Mouse (Mus musculus): Measurements from ENCODE around the gene Cdkal1. TPM values are rescaled to one million over a fixed set of nuclear protein-coding genes. Genes with fewer than 3 reads are reported as not detected.

The Cdkal1 gene
- total RNA-seq, 1 experiment, result 20.8 TPM

GRCm38 (mm10) chr13:29590164-29590563 lies 265.3 kb downstream of the Cdkal1 start:
- TF ChIP-seq HCFC1 (IDR thresholded peaks at IDR 0.05; ENCODE audit: borderline replicate concordance, insufficient read depth, low read length) (no peak), CHD2 (IDR thresholded peaks at IDR 0.05; ENCODE audit: low read depth, low read length) (no peak), ZC3H11A (IDR thresholded peaks at IDR 0.05; ENCODE audit: borderline replicate concordance, low read depth, low read length) (no peak), ZNF384 (IDR thresholded peaks at IDR 0.05; ENCODE audit: low read depth, low read length) (no peak), MAFK (IDR thresholded peaks at IDR 0.05; ENCODE audit: insufficient read depth, low read depth, low read length) (no peak)
- in situ Hi-C loops (cut with MboI; ENCODE audit: low sequenced_read_pairs in 2 of 2, unreplicated experiment in 2 of 2), result no loop called here
- H3K9me3 ChIP-seq (ENCODE audit: control insufficient read depth, insufficient read depth, low read depth, low read length), result no peaks in the 10 kb centered on the region; the same call in 1 of the 2 replicates
- no peaks in the 10 kb centered on the region for H3K4me1 ChIP-seq (ENCODE audit: control insufficient read depth in 2 of 2, insufficient read depth in 2 of 2, low read length in 2 of 2, poor library complexity in 1 of 2)
- H3K4me3 ChIP-seq (ENCODE audit: insufficient read depth in 1 of 2, low read depth in 1 of 2, low read length in 2 of 2, poor library complexity in 1 of 2, severe bottlenecking in 1 of 2), result no peak overlapping the region
- H3K9ac ChIP-seq (ENCODE audit: insufficient read depth, low read depth, low read length, poor library complexity, severe bottlenecking), result no peak overlapping the region
- no peak overlapping the region for H3K27ac ChIP-seq (ENCODE audit: insufficient read depth, low read depth, low read length, poor library complexity, severe bottlenecking)
- no peak for DNase-seq (ENCODE audit: low read depth, low spot score)
- H3K36me3 ChIP-seq (ENCODE audit: control insufficient read depth, insufficient read depth, low read length, poor library complexity, severe bottlenecking), result no peaks in the 10 kb centered on the region

GRCm38 (mm10) chr13:29588693-29589092 lies 266.8 kb downstream of the Cdkal1 start:
- Histone ChIP-seq H3K27ac (ENCODE audit: insufficient read depth, low read depth, low read length, poor library complexity, severe bottlenecking) (no peak overlapping the region), H3K4me3 (ENCODE audit: insufficient read depth in 1 of 2, low read depth in 1 of 2, low read length in 2 of 2, poor library complexity in 1 of 2, severe bottlenecking in 1 of 2) (no peak overlapping the region), H3K4me1 (ENCODE audit: control insufficient read depth in 2 of 2, insufficient read depth in 2 of 2, low read length in 2 of 2, poor library complexity in 1 of 2) (no peaks in the 10 kb centered on the region), H3K36me3 (ENCODE audit: control insufficient read depth, insufficient read depth, low read length, poor library complexity, severe bottlenecking) (no peaks in the 10 kb centered on the region), H3K9me3 (ENCODE audit: control insufficient read depth, insufficient read depth, low read depth, low read length) (no peaks in the 10 kb centered on the region; the same call in 1 of the 2 replicates), H3K9ac (ENCODE audit: insufficient read depth, low read depth, low read length, poor library complexity, severe bottlenecking) (no peak overlapping the region)
- in situ Hi-C loops (cut with MboI; ENCODE audit: low sequenced_read_pairs in 2 of 2, unreplicated experiment in 2 of 2), result no loop called here
- no peak for DNase-seq (ENCODE audit: low read depth, low spot score)
- TF ChIP-seq MAFK (IDR thresholded peaks at IDR 0.05; ENCODE audit: insufficient read depth, low read depth, low read length) (no peak), CHD2 (IDR thresholded peaks at IDR 0.05; ENCODE audit: low read depth, low read length) (peak; percentile 53; the same call in 1 of the 2 replicates)

GRCm38 (mm10) chr13:29581762-29582700 lies 273.4 kb downstream of the Cdkal1 start:
- Histone ChIP-seq H3K36me3 (ENCODE audit: control insufficient read depth, insufficient read depth, low read length, poor library complexity, severe bottlenecking) (no peaks in the 10 kb centered on the region), H3K4me3 (ENCODE audit: insufficient read depth in 1 of 2, low read depth in 1 of 2, low read length in 2 of 2, poor library complexity in 1 of 2, severe bottlenecking in 1 of 2) (no peak overlapping the region), H3K9ac (ENCODE audit: insufficient read depth, low read depth, low read length, poor library complexity, severe bottlenecking) (no peak overlapping the region), H3K9me3 (ENCODE audit: control insufficient read depth, insufficient read depth, low read depth, low read length) (no peaks in the 10 kb centered on the region), H3K4me1 (ENCODE audit: control insufficient read depth in 2 of 2, insufficient read depth in 2 of 2, low read length in 2 of 2, poor library complexity in 1 of 2) (no peaks in the 10 kb centered on the region), H3K27ac (ENCODE audit: insufficient read depth, low read depth, low read length, poor library complexity, severe bottlenecking) (no peak overlapping the region)
- in situ Hi-C loops (cut with MboI; ENCODE audit: low sequenced_read_pairs in 2 of 2, unreplicated experiment in 2 of 2), result no loop called here
- TF ChIP-seq HCFC1 (IDR thresholded peaks at IDR 0.05; ENCODE audit: borderline replicate concordance, insufficient read depth, low read length) (no peak), CHD2 (IDR thresholded peaks at IDR 0.05; ENCODE audit: low read depth, low read length) (no peak)
- no peak for DNase-seq (ENCODE audit: low read depth, low spot score)

GRCm38 (mm10) chr13:29580780-29581179 lies 274.7 kb downstream of the Cdkal1 start:
- H3K9me3 ChIP-seq (ENCODE audit: control insufficient read depth, insufficient read depth, low read depth, low read length), result no peaks in the 10 kb centered on the region
- no peaks in the 10 kb centered on the region for H3K4me1 ChIP-seq (ENCODE audit: control insufficient read depth in 2 of 2, insufficient read depth in 2 of 2, low read length in 2 of 2, poor library complexity in 1 of 2)
- H3K27ac ChIP-seq (ENCODE audit: insufficient read depth, low read depth, low read length, poor library complexity, severe bottlenecking), result no peak overlapping the region
- H3K36me3 ChIP-seq (ENCODE audit: control insufficient read depth, insufficient read depth, low read length, poor library complexity, severe bottlenecking), result no peaks in the 10 kb centered on the region
- TF ChIP-seq MAFK (IDR thresholded peaks at IDR 0.05; ENCODE audit: insufficient read depth, low read depth, low read length) (no peak), ZNF384 (IDR thresholded peaks at IDR 0.05; ENCODE audit: low read depth, low read length) (no peak), HCFC1 (IDR thresholded peaks at IDR 0.05; ENCODE audit: borderline replicate concordance, insufficient read depth, low read length) (no peak), ZC3H11A (IDR thresholded peaks at IDR 0.05; ENCODE audit: borderline replicate concordance, low read depth, low read length) (no peak), CHD2 (IDR thresholded peaks at IDR 0.05; ENCODE audit: low read depth, low read length) (no peak)
- in situ Hi-C loops (cut with MboI; ENCODE audit: low sequenced_read_pairs in 2 of 2, unreplicated experiment in 2 of 2), result no loop called here
- no peak overlapping the region for H3K4me3 ChIP-seq (ENCODE audit: insufficient read depth in 1 of 2, low read depth in 1 of 2, low read length in 2 of 2, poor library complexity in 1 of 2, severe bottlenecking in 1 of 2)
- no peak overlapping the region for H3K9ac ChIP-seq (ENCODE audit: insufficient read depth, low read depth, low read length, poor library complexity, severe bottlenecking)
- no peak for DNase-seq (ENCODE audit: low read depth, low spot score)

Data from ES-E14 (cell line).